Mouse (Mus musculus): ENCODE results near the gene Osm.

The Osm gene

GRCm38 (mm10) chr11:4268500-4268899 lies 32.3 kb downstream of the Osm start:
- DNase-seq (ENCODE audit: low read depth, low spot score), result no peak

- DNase-seq (ENCODE audit: low read depth, low spot score), result peak; percentile 87
These were observed 34.7 kb downstream of the Osm start for GRCm38 (mm10) chr11:4270744-4271459.

GRCm38 (mm10) chr11:4271544-4271943 lies 35.3 kb downstream of the Osm start:
- peak; percentile 74 for DNase-seq (ENCODE audit: low read depth, low spot score)

- DNase-seq (ENCODE audit: low read depth, low spot score), result no peak
These were observed 40.2 kb downstream of the Osm start for GRCm38 (mm10) chr11:4276411-4276861.

GRCm38 (mm10) chr11:4279909-4280308 lies 43.7 kb downstream of the Osm start:
- no peak for DNase-seq (ENCODE audit: low read depth, low spot score)

GRCm38 (mm10) chr11:4281852-4282251 lies 45.6 kb downstream of the Osm start:
- DNase-seq (ENCODE audit: low read depth, low spot score), result no peak

GRCm38 (mm10) chr11:4283627-4284026 lies 47.4 kb downstream of the Osm start:
- peak; percentile 96 for DNase-seq (ENCODE audit: low read depth, low spot score)

GRCm38 (mm10) chr11:4289280-4289679 lies 53.1 kb downstream of the Osm start:
- no peak for DNase-seq (ENCODE audit: low read depth, low spot score)
